Mouse (Mus musculus) activated CD4-positive, CD25-positive, alpha-beta regulatory T cell (primary cell): Measurements from ENCODE around the gene Pias1. TPM values are rescaled to one million over a fixed set of nuclear protein-coding genes. Genes with fewer than 3 reads are reported as not detected.

Experiments
- polyA plus RNA-seq, 2 experiments: library from polyadenylated mRNA; unstranded; fragments of 100-300 nt; shearing (Covaris generic); gene quantifications; one replicate each; pipeline ENCODE4 v1.2.1; 2017

Gene Pias1
- polyA plus RNA-seq, result 10 to 100 TPM; 88.6 to 96.4 TPM

GRCm38 (mm10) chr9:62987824-62988223 lies at the start of gene Pias1:
Gene Pias1 (minus strand): TSS chr9:62987924.

DNA sequence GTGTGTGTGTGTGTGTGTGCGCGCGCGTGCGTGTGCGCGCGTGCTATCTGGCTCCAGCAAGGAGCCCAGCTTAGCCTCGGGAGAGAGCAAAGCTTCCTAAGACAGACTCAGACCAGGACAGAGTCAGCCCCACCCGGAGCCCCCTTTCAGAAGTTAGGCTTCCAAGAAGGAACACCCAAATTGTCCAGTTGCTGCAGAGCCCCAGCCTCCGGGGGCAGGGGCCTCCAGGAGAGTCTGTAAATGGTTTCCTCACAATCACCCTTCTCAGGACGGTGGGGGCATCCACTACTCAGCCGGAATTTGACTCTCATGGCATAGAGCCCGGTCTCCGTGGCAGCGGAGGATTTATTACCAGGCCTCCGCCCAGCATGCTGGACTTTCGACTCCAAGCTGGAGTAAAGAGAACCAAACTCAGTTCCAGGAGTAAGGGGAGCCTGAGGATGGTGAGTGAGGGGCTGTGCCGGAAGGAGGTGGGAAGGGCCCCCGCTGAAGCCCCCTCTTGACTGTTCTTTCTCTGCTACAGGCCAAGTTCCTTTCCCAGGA lies 129.9 kb downstream of the Pias1 start, which contains the start of gene Calml4:
Gene Calml4 (plus strand): TSS at position 362 of the 543 bp plus-strand sequence.

GRCm38 (mm10) chr9:62838506-62839171 lies 149.1 kb downstream of the Pias1 start, which contains the start of gene Cln6:
Gene Cln6 (plus strand): TSS chr9:62838785.

Other genes starting within 250 kb of the Pias1 start
- 10 to 100 TPM in 1 of 2 experiments, 1 to 10 TPM in 1; 6.8 to 12.2 TPM for gene Fem1b, start 176.0 kb downstream of the Pias1 start, polyA plus RNA-seq
- 10 to 100 TPM; 13.1 to 14.0 TPM for gene Cln6, start 149.1 kb downstream of the Pias1 start, polyA plus RNA-seq
- 1 to 10 TPM in 1 of 2 experiments, not detected in 1; 1.7 TPM for gene Calml4, start 129.8 kb downstream of the Pias1 start, polyA plus RNA-seq
- gene Skor1, start 161.0 kb upstream of the Pias1 start, polyA plus RNA-seq, result not detected